Mouse (Mus musculus) gastrocnemius, adult 2 months (tissue): Measurements from ENCODE around the gene Crip2. TPM values are rescaled to one million over a fixed set of nuclear protein-coding genes. Genes with fewer than 3 reads are reported as not detected.
A peak's percentile ranks its signal among the peaks of the same experiment; 100 is the strongest.

Source experiments
- DNase-seq: peaks from one replicate; pipeline ENCODE4 v3.0.0; 2022
- H3K27ac ChIP-seq: fragments of 200-600 bp; 2 replicates; pipeline ENCODE4 v1.8.1; 2022; ENCODE audit warnings: mild to moderate bottlenecking
- H3K4me3 ChIP-seq: fragments of 200-600 bp; 2 replicates; pipeline ENCODE4 v1.8.1; 2022; ENCODE audit warnings: mild to moderate bottlenecking, moderate library complexity
- CTCF ChIP-seq: fragments of 200-600 bp; IDR thresholded peaks from 2 replicates; pipeline ENCODE4 v1.8.1; 2022; ENCODE audit warnings: antibody characterized with exemption, mild to moderate bottlenecking, moderate library complexity
- intact Hi-C: fragments of 180-260 bp; cut with DNase I; formaldehyde crosslinking; loops from one replicate; pipeline ENCODE4 v1.15.1; 2025
- total RNA-seq, 2 experiments: library from RNA; stranded (reverse); gene quantifications; 2 replicates each; pipeline ENCODE4 v1.2.3; 2021

The Crip2 gene
- total RNA-seq, 2 experiments from 2014 or later, result 32.4 to 41.1 TPM

DNA sequence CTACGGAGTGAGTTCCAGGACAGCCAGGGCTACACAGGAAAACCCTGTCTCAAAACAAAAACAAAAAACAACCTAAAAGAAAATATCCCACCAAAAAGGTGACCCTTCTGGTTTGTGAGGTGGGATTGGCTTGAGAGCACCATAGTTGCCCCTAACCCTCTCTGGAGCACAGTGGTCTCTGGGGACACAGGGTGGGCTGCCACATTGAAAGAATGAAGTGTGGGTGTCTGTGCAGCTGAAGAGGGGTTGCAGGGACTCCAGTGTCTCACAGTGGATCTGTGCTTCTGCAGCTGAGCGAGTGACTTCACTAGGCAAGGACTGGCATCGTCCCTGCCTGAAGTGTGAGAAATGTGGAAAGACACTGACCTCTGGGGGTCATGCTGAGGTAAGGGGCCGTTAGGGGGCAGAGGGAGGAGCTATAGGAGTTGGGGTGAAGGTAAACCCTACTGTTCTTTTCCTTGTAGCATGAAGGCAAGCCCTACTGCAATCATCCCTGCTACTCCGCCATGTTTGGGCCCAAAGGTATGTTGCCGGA, 13.0 kb downstream of the Crip2 start:
- no peak for DNase-seq
- peak overlapping the region; percentile 80 for H3K4me3 ChIP-seq
- TF ChIP-seq CTCF, result no peak
- intact Hi-C loops, result no loop called here
- H3K27ac ChIP-seq, result peak overlapping the region; percentile 90

GRCm38 (mm10) chr12:113153971-113154370, 13.9 kb downstream of the Crip2 start:
- no peak for TF ChIP-seq CTCF
- DNase-seq, result peak; percentile 62
- peak overlapping the region; percentile 80 for H3K4me3 ChIP-seq
- H3K27ac ChIP-seq, result peak overlapping the region; percentile 90
- intact Hi-C loops, result no loop called here

DNA sequence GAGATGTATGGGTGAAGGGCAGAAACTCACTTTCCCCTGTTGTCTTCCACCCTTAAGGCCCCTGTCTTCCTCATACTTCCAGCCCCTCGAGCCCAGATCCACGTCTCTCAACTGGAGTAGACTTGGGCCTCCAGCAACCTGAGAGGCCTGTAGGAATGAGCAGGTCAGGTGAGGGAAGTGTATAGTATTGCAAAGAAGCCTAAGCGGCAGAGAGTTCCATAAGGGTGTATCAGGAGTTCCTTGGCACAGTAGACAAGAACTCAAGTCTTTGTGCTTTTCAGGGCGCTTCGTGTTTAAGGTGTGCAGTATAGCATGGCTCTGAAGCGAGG, 14.7 kb downstream of the Crip2 start:
- peak overlapping the region; percentile 90 for H3K27ac ChIP-seq
- DNase-seq, result no peak
- H3K4me3 ChIP-seq, result peak overlapping the region; percentile 80
- intact Hi-C loops, result no loop called here
- TF ChIP-seq CTCF, result no peak

- DNase-seq, result peak; percentile 66
- Histone ChIP-seq H3K4me3 (peak overlapping the region; percentile 80), H3K27ac (peak overlapping the region; percentile 90)
- no peak for TF ChIP-seq CTCF
- intact Hi-C loops, result no loop called here
Observed at GRCm38 (mm10) chr12:113155076-113155771, 15.2 kb downstream of the Crip2 start.

- DNase-seq, result peak; percentile 100
- TF ChIP-seq CTCF, result no peak; the same call in 1 of the 2 replicates
- Histone ChIP-seq H3K27ac (peak within 1 kb of the TSS; percentile 90), H3K4me3 (peak within 1 kb of the TSS; percentile 80)
- intact Hi-C loops, result loop anchor here (1.0 kb wide), 2 partner anchors 37 to 151 kb away; no protein-coding TSS in a partner anchor
Observed at GRCm38 (mm10) chr12:113155887-113156539, 16.0 kb downstream of the Crip2 start, which contains the start of gene Tedc1. Gene Tedc1, plus strand, starts transcription at chr12:113156421.

DNA sequence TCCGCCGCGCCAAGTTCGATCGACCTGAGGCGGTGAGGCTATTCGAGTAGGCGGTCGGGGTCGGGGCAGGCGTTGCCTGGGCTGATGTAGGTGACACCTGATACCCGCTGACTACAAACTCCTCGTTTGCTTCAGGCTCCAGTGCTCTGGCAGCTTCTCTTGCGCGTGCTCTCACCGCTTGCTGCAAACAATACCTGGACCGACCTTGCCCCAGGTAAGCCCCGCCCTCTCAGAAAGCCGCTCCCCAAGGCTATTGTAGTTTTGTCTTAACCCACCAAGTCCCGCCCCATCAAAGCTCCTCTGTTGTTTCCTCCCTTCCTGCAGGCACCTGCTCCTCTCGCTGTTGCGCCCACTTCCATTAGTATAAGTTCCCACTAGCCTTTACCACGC, 16.5 kb downstream of the Crip2 start:
- intact Hi-C loops, result loop anchor here (1.0 kb wide), 2 partner anchors 37 to 151 kb away; no protein-coding TSS in a partner anchor
- peak overlapping the region; percentile 80 for H3K4me3 ChIP-seq
- no peak for TF ChIP-seq CTCF
- DNase-seq, result no peak
- peak overlapping the region; percentile 60; the same call in 1 of the 2 replicates for H3K27ac ChIP-seq

DNA sequence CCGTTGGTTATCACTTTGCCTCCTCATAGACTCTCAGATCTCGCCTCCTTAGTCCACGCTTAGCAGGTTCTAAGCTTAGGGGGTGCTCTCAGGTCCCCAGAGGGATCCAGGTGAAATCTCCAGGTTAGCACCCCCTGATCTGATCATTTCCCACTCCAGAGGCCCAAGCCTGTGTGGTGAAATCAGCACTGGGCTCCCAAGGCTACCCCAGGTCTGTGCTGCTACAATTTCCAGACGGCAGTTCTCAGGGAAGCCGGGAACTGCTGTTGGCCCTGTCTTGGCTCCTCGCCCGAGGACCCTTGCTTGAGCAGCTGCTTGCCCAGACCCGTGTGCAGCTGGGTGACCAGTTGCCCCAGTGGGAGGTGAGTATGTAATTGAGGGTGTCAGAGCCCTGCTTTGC, 17.0 kb downstream of the Crip2 start:
- DNase-seq, result peak; percentile 45
- TF ChIP-seq CTCF, result no peak
- no peak overlapping the region for H3K27ac ChIP-seq
- intact Hi-C loops, result no loop called here
- no peak overlapping the region for H3K4me3 ChIP-seq

DNA sequence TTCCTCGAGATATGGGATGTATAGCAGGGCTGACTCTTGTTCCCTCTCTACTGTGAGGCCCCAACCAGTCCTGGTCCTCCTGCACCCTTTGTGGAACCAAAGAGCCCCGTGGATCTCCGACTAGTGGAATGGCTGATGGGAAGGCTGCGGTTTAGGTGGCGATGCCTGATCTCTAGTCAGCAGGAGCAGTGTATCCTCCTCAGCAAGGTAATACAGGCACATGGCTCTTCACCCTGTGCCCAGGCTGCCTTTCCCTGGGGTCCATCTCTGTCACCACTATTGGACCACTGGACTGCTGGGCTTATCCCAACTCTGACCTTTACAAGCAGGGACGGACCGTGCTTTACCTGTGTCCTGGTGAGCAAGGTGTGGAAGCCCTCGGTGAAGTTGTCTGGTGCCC, 17.5 kb downstream of the Crip2 start:
- TF ChIP-seq CTCF, result no peak
- Histone ChIP-seq H3K27ac (no peak overlapping the region), H3K4me3 (no peak overlapping the region)
- no peak for DNase-seq
- intact Hi-C loops, result no loop called here

DNA sequence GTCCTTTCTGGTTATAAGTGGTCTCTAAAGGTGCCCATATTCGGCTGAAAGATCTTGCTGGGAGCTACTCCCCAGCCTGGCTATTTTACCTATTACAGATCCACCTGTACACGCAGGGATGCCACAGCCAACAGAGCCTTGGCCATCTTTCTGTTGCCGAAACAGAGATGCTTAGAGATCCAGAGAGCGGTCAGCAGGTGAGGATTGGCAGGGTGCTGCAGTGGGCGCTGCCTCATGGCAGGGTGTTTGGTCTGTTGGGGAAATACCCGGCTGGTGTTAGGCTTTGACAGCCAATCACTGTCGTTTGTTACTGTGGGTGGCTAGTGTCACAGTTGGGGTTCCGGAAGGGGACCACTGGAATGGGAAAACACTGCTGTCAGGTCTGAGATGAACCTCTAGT, 17.9 kb downstream of the Crip2 start:
- DNase-seq, result no peak
- intact Hi-C loops, result no loop called here
- no peak for TF ChIP-seq CTCF
- no peak overlapping the region for H3K4me3 ChIP-seq
- H3K27ac ChIP-seq, result no peak overlapping the region

GRCm38 (mm10) chr12:113163561-113164006, 23.5 kb downstream of the Crip2 start:
- TF ChIP-seq CTCF, result no peak
- DNase-seq, result no peak
- Histone ChIP-seq H3K4me3 (no peak overlapping the region), H3K27ac (peak overlapping the region; percentile 28; the same call in 1 of the 2 replicates)
- intact Hi-C loops, result no loop called here

- intact Hi-C loops, result no loop called here
- no peak for TF ChIP-seq CTCF
Observed at GRCm38 (mm10) chr12:113168031-113168536, 28.0 kb downstream of the Crip2 start.

GRCm38 (mm10) chr12:113176960-113177725, 37.1 kb downstream of the Crip2 start:
- peak; percentile 4 for DNase-seq
- TF ChIP-seq CTCF, result no peak
- intact Hi-C loops, result no loop called here
- H3K27ac ChIP-seq, result no peak overlapping the region
- H3K4me3 ChIP-seq, result no peak overlapping the region

More at GRCm38 (mm10) chr12:113168031-113168536, 28.0 kb downstream of the Crip2 start:
- DNase-seq, result no peak
- no peak overlapping the region for H3K4me3 ChIP-seq
- no peak overlapping the region for H3K27ac ChIP-seq
